Mouse (Mus musculus) midbrain, embryonic 16.5 days (tissue): ENCODE results near the gene Cant1. TPM values are rescaled to one million over a fixed set of nuclear protein-coding genes. Genes with fewer than 3 reads are reported as not detected.
A peak's percentile ranks its signal among the peaks of the same experiment; 100 is the strongest.

ENCODE experiments used
- ATAC-seq: fragments of 200-750 bp; cut with Nextera tagmentation; 2 replicates; pipeline ENCODE4 v1.8.0; 2017; ENCODE audit warnings: moderate TSS enrichment
- H3K27ac ChIP-seq: fragments of 300-500 bp; sonication (generic); 2 replicates; pipeline ENCODE4 v1.5.1; 2014; ENCODE audit warnings: mild to moderate bottlenecking, low read length, mixed read lengths
- H3K27me3 ChIP-seq: fragments of 300-500 bp; sonication (generic); 2 replicates; pipeline ENCODE4 v1.6.1; 2014; ENCODE audit warnings: low read depth, low read length, mixed read lengths; ENCODE audit not compliant: control insufficient read depth, insufficient read depth
- H3K36me3 ChIP-seq: fragments of 300-500 bp; sonication (generic); 2 replicates; pipeline ENCODE4 v1.6.1; 2014; ENCODE audit warnings: mild to moderate bottlenecking, low read length, moderate library complexity, mixed read lengths; ENCODE audit not compliant: control insufficient read depth, insufficient read depth
- H3K4me1 ChIP-seq: fragments of 300-500 bp; sonication (generic); 2 replicates; pipeline ENCODE4 v1.6.1; 2014; ENCODE audit warnings: mild to moderate bottlenecking, low read length, mixed read lengths; ENCODE audit not compliant: control insufficient read depth, insufficient read depth
- H3K4me2 ChIP-seq: fragments of 300-500 bp; sonication (generic); 2 replicates; pipeline ENCODE4 v1.6.1; 2014; ENCODE audit warnings: mild to moderate bottlenecking, low read length, mixed read lengths
- H3K4me3 ChIP-seq: fragments of 300-500 bp; sonication (generic); 2 replicates; pipeline ENCODE4 v1.5.1; 2014; ENCODE audit warnings: low read depth, mild to moderate bottlenecking, low read length, moderate library complexity, mixed read lengths
- H3K9ac ChIP-seq: fragments of 300-500 bp; sonication (generic); 2 replicates; pipeline ENCODE4 v1.6.1; 2014; ENCODE audit warnings: low read depth, low read length, mixed read lengths
- H3K9me3 ChIP-seq: fragments of 300-500 bp; sonication (generic); replicated peaks from 2 replicates; pipeline ENCODE4 v1.6.1; 2014; ENCODE audit warnings: mild to moderate bottlenecking, low read length, mixed read lengths; ENCODE audit not compliant: control insufficient read depth, poor library complexity, severe bottlenecking
- WGBS: fragments of 180-500 bp; shearing (Covaris S2); extraction: QIAGEN DNeasy Blood & Tissue Kit; methylation state at CpG from one replicate; pipeline ENCODE4 v1.1.7; 2014; 5-methylcytosine and 5-hydroxymethylcytosine counted together
- polyA plus RNA-seq: library from polyadenylated mRNA; unstranded; fragments of >200 nt; fragmentation: Nextera tagmentation; extraction: Ambion mirVana; gene quantifications from 2 replicates; pipeline ENCODE4 v1.2.1, GENCODE M21; 2015

Cant1 gene
- polyA plus RNA-seq, 1 experiment from 2014 or later = 27.8 TPM

DNA sequence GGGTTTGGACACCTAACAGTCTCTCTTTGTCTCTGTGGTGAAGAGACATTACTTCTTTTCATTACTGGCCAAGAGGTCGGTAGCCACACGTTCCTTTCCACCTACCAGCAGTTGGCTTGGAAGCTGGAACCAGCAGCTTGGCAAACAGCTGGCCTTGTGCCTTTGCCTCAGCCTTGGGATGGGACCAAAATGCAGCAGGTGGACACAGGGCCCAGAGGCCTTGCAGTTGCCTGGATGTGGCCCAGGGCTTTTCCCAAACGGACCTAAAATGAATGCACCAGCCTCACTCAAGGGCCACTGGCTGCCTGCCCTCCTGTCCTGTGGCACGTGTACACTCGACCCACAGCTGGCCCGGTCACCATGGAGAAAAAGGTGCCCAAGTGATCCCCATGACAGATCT is 32.3 kb upstream of the Cant1 start:
- no peak for ATAC-seq
- Histone ChIP-seq H3K4me1 (no peaks in the 10 kb centered on the region), H3K27me3 (no peaks in the 10 kb centered on the region), H3K36me3 (no peaks in the 10 kb centered on the region), H3K4me3 (no peak overlapping the region), H3K4me2 (no peak overlapping the region), H3K27ac (no peak overlapping the region), H3K9ac (no peak overlapping the region), H3K9me3 (no peaks in the 10 kb centered on the region)
- 88% methylated on average over 6 of the region's 6 CpGs for WGBS

DNA sequence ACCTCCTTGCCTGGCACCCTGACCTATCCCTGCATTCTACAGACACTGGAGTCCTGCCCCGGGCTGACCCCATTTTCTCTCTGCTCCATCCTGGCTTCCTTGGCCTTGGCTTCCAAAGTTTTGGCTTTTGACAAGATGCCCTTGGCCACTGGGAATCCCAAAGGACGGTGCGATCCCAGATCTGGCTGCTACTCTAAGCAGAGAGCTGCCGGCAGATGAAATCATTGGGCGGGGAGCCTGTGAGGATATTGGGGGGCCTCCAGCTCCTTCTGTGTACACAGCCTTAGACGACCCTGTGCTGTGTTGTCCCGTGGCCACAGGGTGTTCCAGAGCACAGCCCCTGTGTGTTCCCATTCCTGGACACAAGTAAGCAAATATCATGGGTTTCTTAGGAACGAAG is 29.5 kb upstream of the Cant1 start:
- 87% methylated on average over 8 of the region's 8 CpGs for WGBS
- ATAC-seq = no peak
- no peaks in the 10 kb centered on the region for H3K9me3 ChIP-seq

DNA sequence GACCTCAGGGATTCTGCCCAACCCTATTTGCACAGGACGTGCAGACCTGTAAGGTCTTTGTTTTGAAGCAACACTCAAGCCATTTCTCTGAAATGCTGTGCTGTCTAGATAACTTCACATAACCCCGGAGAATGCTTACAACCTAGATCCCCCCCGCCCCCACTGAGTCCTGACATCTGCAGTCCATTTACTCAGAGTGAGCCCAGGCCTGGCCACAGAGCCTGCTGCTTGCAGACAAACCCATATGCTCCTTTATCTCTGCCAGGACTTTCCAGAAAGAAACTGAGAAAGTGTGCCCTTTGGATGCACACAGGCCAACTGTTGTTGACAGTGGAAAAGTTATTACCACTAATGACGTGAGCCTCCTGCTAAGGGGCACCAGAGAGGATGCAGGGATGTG is 28.5 kb upstream of the Cant1 start:
- peaks cover 3% of the 10 kb centered on the region; the same call in 1 of the 2 replicates for H3K27me3 ChIP-seq
- no peaks in the 10 kb centered on the region for H3K36me3 ChIP-seq
- no peak overlapping the region for H3K27ac ChIP-seq
- H3K9ac ChIP-seq = no peak overlapping the region
- ATAC-seq = no peak
- 76% methylated on average over 4 of the region's 4 CpGs for WGBS
- H3K4me3 ChIP-seq = no peak overlapping the region
- peaks cover 4% of the 10 kb centered on the region; the same call in 1 of the 2 replicates for H3K4me1 ChIP-seq
- no peaks in the 10 kb centered on the region for H3K9me3 ChIP-seq
- H3K4me2 ChIP-seq = no peak overlapping the region

More for the DNA sequence above, 29.5 kb upstream of the Cant1 start:
- H3K9ac ChIP-seq = no peak overlapping the region
- no peak overlapping the region for H3K4me3 ChIP-seq
- no peaks in the 10 kb centered on the region for H3K4me1 ChIP-seq
- no peaks in the 10 kb centered on the region for H3K36me3 ChIP-seq
- peaks cover 3% of the 10 kb centered on the region; the same call in 1 of the 2 replicates for H3K27me3 ChIP-seq
- no peak overlapping the region for H3K4me2 ChIP-seq
- no peak overlapping the region for H3K27ac ChIP-seq

DNA sequence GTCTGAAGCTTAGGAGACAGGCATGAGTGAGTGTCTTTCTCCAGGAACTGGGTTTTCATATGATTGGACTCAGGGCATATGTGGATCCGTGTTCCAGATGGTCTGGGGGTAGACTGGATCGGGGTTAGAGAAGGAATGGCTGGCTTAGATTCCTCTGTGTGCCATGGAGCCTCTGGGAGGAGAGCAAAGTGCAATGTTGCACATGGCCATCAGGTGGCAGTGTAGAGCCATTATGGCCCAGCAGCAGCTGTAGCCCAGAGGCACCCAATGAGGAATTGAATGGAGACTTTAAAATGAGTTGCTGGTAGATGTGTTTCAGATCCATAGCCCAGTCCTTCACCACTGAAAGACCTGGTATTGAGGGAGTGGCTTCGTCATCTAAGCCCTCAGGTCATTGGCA is 27.0 kb upstream of the Cant1 start:
- Histone ChIP-seq H3K9ac (no peak overlapping the region), H3K27me3 (peaks cover 3% of the 10 kb centered on the region; the same call in 1 of the 2 replicates), H3K36me3 (no peaks in the 10 kb centered on the region), H3K27ac (no peak overlapping the region), H3K9me3 (no peaks in the 10 kb centered on the region), H3K4me1 (peaks cover 4% of the 10 kb centered on the region; the same call in 1 of the 2 replicates), H3K4me2 (no peak overlapping the region), H3K4me3 (no peak overlapping the region)
- WGBS = 17% methylated on average over 3 of the region's 3 CpGs
- peak; percentile 64; the same call in 1 of the 2 replicates for ATAC-seq

DNA sequence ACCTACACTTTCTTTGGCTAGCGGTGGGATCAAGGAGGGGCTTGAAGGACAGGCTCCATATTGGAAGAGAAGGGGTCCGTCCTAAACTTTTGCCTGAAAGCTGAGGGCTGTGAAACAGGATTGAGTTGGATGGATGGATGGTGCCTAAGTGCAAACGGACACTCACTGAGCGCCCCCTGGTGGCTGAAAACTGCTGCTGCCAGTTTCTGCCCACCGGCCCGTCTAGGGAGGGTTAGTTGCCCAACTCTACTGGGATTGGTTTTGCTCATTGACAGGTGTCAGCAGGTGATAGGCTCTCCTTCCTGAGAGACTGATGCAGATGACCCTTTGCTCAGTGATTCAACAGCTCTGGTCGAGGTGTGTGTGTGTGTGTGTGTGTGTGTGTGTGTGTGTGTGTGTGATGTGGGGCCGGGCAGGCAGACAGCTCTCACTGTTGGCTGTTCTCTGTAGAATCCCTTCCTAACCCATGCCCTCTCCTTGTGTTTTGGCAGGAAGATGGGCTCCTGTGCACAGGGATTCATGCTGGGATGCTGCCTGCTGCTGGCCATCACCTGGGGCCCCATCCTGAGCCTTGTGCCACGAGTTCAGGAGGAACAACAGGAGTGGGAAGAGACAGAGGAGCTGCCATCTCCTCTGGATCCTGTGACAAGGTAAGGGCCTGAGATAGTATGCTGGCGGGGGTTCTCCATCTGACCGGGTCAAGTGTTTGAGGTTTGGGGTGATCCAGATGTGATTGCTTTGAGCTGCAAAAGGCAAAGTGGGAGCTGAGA is 24.5 kb upstream of the Cant1 start:
- no peaks in the 10 kb centered on the region for H3K36me3 ChIP-seq
- H3K4me1 ChIP-seq = peaks cover 19% of the 10 kb centered on the region
- no peak overlapping the region for H3K9ac ChIP-seq
- WGBS = 36% methylated on average over 11 of the region's 11 CpGs
- H3K27me3 ChIP-seq = peaks cover 3% of the 10 kb centered on the region; the same call in 1 of the 2 replicates
- no peak for ATAC-seq
- no peaks in the 10 kb centered on the region for H3K9me3 ChIP-seq
- no peak overlapping the region for H3K4me3 ChIP-seq
- H3K4me2 ChIP-seq = no peak overlapping the region
- no peak overlapping the region for H3K27ac ChIP-seq

DNA sequence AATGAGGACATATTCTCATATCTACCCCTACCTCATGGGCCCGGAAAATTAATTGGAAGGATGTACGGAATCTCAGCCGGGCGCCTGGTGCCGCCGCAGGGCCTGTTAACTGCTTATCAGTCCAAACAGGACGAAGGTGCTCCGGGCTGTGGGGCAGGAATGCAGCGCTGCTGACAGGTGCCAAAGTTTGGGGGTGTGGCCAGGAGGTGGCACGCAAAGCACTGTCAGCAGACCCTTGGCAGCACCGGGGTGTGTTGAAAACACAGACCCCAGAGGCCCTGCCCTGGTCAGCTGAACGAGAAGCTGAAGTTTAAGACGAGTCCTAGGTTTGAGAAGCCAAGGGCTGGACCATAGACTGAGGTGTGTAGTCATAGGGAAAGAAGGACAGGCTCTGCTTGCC is 23.8 kb upstream of the Cant1 start:
- no peak overlapping the region for H3K4me3 ChIP-seq
- no peak overlapping the region for H3K4me2 ChIP-seq
- H3K27ac ChIP-seq = no peak overlapping the region
- no peak overlapping the region for H3K9ac ChIP-seq
- H3K27me3 ChIP-seq = peaks cover 3% of the 10 kb centered on the region; the same call in 1 of the 2 replicates
- H3K36me3 ChIP-seq = no peaks in the 10 kb centered on the region
- no peaks in the 10 kb centered on the region for H3K9me3 ChIP-seq
- WGBS = 73% methylated on average over 13 of the region's 13 CpGs
- peaks cover 23% of the 10 kb centered on the region for H3K4me1 ChIP-seq
- ATAC-seq = no peak

DNA sequence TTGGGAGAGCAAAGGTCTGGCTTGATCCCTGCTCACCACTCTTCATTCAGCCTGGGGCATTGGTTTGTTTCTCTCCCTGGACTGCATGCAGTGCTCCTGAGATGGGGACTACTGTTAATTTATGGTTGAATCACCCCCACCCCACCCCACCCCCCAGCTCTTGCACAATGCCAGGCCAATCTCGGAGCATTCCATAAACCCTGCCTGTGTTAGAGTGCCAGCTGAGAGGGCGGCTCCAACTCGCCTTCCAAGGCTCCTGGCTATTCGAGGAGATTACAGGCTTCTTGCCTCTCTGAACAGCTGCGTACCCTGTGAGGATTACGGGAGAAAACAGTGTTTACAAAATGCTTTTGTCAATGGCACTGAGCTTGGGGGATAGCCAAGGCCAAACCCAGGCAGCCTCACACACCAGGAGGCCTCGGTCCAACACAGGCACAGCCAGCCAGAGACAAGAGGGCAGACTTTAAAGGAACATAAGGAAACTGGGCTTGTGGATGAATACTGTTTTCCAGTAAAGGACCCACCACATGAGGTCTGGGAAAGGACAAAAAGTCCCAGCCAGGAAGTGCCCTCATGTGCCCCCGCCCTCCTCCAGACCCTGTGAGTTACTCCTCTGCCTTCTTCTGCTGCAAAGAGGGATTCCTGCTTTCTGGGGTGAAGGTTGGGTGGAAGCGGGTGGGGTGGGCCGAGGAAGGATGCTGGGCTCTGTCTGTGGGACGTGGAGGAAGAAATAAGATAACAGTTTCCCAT is 20.0 kb upstream of the Cant1 start:
- Histone ChIP-seq H3K27me3 (no peaks in the 10 kb centered on the region), H3K27ac (peak overlapping the region; percentile 59), H3K36me3 (no peaks in the 10 kb centered on the region), H3K4me1 (peaks cover 28% of the 10 kb centered on the region), H3K4me3 (no peak overlapping the region), H3K4me2 (no peak overlapping the region), H3K9ac (peak overlapping the region; percentile 17; the same call in 1 of the 2 replicates), H3K9me3 (no peaks in the 10 kb centered on the region)
- WGBS = 16% methylated on average over 11 of the region's 11 CpGs
- peak; percentile 60; the same call in 1 of the 2 replicates for ATAC-seq

DNA sequence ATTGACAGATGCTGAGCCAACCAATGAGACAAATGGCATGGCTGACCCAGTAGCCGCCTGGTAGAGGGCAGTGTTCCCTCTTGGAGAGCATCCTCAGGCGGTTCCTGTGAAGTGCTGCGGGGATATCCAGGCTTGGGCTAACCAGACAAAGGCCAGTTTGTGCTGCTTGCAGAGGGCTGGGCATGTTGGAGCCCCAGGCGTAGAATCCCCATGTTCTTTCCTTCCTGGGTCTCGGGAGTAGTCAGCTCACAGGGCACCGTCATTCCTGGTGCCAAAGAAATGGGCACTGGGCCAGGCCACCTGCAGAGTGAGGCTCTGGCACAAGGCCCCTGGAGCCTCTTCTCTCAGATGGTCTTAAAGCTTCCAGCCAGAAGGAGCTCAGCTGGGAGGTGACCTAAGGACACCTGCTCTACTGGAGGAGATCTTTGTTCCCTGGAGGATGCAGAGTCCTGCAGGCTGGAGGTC is 17.6 kb upstream of the Cant1 start:
- Histone ChIP-seq H3K4me1 (peaks cover 30% of the 10 kb centered on the region), H3K36me3 (no peaks in the 10 kb centered on the region), H3K9me3 (no peaks in the 10 kb centered on the region), H3K4me2 (no peak overlapping the region), H3K4me3 (no peak overlapping the region), H3K27ac (no peak overlapping the region), H3K27me3 (no peaks in the 10 kb centered on the region), H3K9ac (no peak overlapping the region)
- WGBS = 26% methylated on average over 6 of the region's 6 CpGs
- ATAC-seq = peak; percentile 55; the same call in 1 of the 2 replicates

DNA sequence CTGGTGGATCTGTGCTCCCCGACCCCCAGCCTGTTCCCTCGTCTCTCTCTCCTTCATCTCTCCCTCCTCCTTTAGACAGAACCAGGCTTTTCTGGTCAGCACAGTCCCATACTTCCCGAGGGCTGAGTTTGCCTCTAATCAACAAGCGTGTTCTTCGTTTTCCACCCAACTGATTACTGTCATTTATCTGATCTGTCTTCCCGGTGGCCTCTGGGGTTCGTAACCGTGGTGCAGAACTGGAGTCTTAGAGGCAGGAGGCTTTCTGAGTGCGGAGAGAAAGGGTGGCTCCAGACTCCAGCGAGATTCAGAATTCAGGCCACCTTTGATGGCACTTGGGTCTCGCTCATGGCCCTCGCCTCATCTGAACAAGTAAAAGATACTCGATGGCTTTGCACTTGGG is 15.2 kb upstream of the Cant1 start:
- no peak overlapping the region for H3K27ac ChIP-seq
- no peak overlapping the region for H3K9ac ChIP-seq
- no peak overlapping the region for H3K4me3 ChIP-seq

More for the DNA sequence above, 15.2 kb upstream of the Cant1 start:
- WGBS = 50% methylated on average over 13 of the region's 13 CpGs
- Histone ChIP-seq H3K27me3 (no peaks in the 10 kb centered on the region), H3K36me3 (no peaks in the 10 kb centered on the region), H3K9me3 (no peaks in the 10 kb centered on the region), H3K4me1 (peaks cover 20% of the 10 kb centered on the region), H3K4me2 (peak overlapping the region; percentile 26)
- ATAC-seq = no peak
